Mouse (Mus musculus) forebrain, embryonic 14.5 days (tissue): ENCODE results near the gene Vopp1. TPM values are rescaled to one million over a fixed set of nuclear protein-coding genes. Genes with fewer than 3 reads are reported as not detected.
"Not testable (repeated sequence)": the region's sequence is repeated elsewhere in the genome, so short reads cannot be mapped to it uniquely, and the experiment has no call there.

Source experiments
- ATAC-seq: fragments of 200-750 bp; cut with Nextera tagmentation; 2 replicates; pipeline ENCODE4 v1.8.0; 2017; ENCODE audit warnings: mild to moderate bottlenecking, moderate library complexity
- DNase-seq: peaks from one replicate; pipeline ENCODE4 v3.0.0-alpha.2; 2015; ENCODE audit warnings: low spot score
- H3K27ac ChIP-seq: fragments of 300-500 bp; sonication (generic); 2 replicates; pipeline ENCODE4 v1.5.1; 2014; ENCODE audit warnings: low read depth, mild to moderate bottlenecking, control low read depth, low read length, moderate library complexity
- H3K27me3 ChIP-seq: fragments of 300-500 bp; sonication (generic); replicated peaks from 2 replicates; pipeline ENCODE4 v1.6.1; 2014; ENCODE audit warnings: low read length, control low read depth, mixed read lengths; ENCODE audit not compliant: control insufficient read depth, insufficient read depth
- H3K36me3 ChIP-seq: fragments of 300-500 bp; sonication (generic); 2 replicates; pipeline ENCODE4 v1.6.1; 2014; ENCODE audit warnings: low read length, control low read depth; ENCODE audit not compliant: control insufficient read depth, insufficient read depth
- H3K4me1 ChIP-seq: fragments of 300-500 bp; sonication (generic); 2 replicates; pipeline ENCODE4 v1.6.1; 2014; ENCODE audit warnings: antibody characterized with exemption, low read length, control low read depth; ENCODE audit not compliant: control insufficient read depth, insufficient read depth
- H3K4me2 ChIP-seq: fragments of 300-500 bp; sonication (generic); 2 replicates; pipeline ENCODE4 v1.6.1; 2014; ENCODE audit warnings: mild to moderate bottlenecking, control low read depth, low read length
- H3K4me3 ChIP-seq: fragments of 300-500 bp; sonication (generic); 2 replicates; pipeline ENCODE4 v1.5.1; 2014; ENCODE audit warnings: low read depth, low read length, control low read depth
- H3K9ac ChIP-seq: fragments of 300-500 bp; sonication (generic); 2 replicates; pipeline ENCODE4 v1.6.1; 2014; ENCODE audit warnings: mild to moderate bottlenecking, low read length, control low read depth, moderate library complexity
- H3K9me3 ChIP-seq: fragments of 300-500 bp; sonication (generic); replicated peaks from 2 replicates; pipeline ENCODE4 v1.6.1; 2016; ENCODE audit warnings: low read length, control low read depth, mixed read lengths; ENCODE audit not compliant: control insufficient read depth
- WGBS: fragments of 180-500 bp; shearing (Covaris S2); extraction: QIAGEN DNeasy Blood & Tissue Kit; methylation state at CpG from one replicate; pipeline ENCODE4 v1.1.7; 2014; 5-methylcytosine and 5-hydroxymethylcytosine counted together
- polyA plus RNA-seq: library from polyadenylated mRNA; unstranded; fragments of >200 nt; fragmentation: Nextera tagmentation; extraction: Ambion mirVana; gene quantifications from 2 replicates; pipeline ENCODE4 v1.2.1, GENCODE M21; 2014

Vopp1 gene
- 81.3 and 88.9 TPM in 2 replicates for polyA plus RNA-seq

DNA sequence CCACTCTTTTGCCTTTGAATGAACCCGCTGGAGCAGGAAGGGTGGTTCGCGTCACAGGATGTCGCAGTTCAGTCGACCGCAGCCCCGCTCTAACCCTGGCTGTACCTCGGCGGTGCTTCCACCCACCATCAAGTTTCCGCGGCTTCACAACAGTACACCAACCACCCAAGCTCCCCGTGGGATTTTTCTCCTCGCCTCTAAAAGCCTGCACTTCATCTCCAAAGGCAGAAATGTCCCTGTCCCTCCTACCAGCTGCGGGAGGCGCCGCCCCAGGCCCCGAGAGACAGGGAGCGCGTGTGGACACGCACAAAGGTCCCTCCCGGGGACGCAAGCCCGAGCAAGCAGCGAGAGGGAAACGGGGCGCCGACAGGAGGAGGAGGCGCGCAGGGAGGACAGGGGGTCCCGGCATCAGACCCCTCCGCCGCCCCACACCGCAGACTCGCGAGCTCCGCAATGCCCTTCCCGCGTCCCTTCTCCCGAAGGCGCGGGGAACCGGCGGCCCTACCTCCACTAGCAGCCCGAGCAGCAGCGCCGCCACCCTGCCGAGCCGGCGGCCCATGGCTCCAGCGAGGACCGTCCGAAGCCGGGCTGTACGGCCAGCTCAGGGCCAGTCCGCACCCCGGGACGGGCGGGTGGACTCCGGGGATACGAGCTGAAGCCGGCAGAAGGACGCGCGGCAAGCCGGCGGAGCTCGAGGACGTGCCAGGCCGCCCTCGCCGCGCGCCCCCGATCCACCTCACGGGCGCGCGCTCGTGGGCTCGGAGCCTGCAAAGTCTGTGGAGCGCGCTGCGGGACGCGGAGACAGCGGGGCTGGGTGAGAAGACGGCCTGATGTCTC is at the start of gene Vopp1:
TSS of gene Vopp1 (minus strand) at position 738 of the 837 bp plus-strand sequence.
- peak; percentile 92 for ATAC-seq
- H3K4me3 ChIP-seq = peak within 1 kb of the TSS; percentile 76
- no peaks in the 10 kb centered on the region for H3K36me3 ChIP-seq
- H3K9ac ChIP-seq = peak within 1 kb of the TSS; percentile 98
- peak within 1 kb of the TSS; percentile 71 for H3K4me2 ChIP-seq
- H3K27ac ChIP-seq = peak within 1 kb of the TSS; percentile 94
- H3K9me3 ChIP-seq = no peaks in the 10 kb centered on the region
- no peaks in the 10 kb centered on the region for H3K4me1 ChIP-seq
- under 1% methylated on average over 80 of the region's 87 CpGs for WGBS
- H3K27me3 ChIP-seq = no peaks in the 10 kb centered on the region
- DNase-seq = peak; percentile 86

DNA sequence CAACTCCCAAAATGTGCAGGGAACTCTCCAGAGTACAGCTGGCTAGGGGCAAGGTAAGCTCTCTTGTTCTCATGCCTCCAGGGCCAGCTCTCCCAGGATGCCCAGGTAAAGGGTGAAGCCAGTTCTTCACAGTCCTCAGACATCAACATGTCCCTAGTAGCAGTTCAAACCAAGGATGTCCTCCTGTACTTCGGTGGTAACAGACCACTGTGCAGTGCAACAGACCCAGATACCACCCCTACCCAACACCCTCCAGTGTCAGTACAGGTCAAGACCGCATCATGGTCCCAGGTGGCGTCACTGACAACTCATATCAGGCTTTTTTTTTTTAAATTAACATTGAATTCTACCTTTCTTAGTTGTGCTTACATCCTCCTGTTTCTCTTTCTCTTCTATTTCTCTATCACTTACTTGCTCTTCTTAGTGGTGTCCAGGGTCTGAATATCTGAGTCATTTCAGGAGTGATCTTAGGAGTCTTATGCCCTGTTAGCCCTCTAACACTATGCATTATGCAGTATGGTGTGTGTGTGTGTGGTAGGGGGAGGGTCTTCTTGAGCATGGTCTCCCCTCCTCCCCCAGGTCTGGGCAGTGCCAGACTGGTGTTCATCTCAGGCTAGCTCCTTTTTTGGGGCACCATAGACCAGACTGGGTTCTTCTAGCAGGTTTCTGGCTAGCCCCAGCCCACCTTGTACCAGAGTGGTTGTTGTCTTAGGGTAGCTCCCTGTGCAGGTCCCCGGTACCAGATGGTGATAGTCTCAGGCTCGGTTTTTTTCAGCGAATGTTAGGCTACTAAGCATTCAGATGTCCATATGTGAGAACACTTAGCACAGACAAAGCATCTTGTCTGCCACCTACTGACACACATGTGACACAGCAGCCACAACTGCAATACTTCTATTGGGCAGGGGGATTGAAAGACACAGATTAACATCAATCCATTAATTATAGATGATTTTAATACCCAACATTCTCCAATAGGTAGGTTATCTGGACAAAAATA is 34.4 kb upstream of the Vopp1 start:
- no peaks in the 10 kb centered on the region for H3K36me3 ChIP-seq
- H3K9ac ChIP-seq = no peak overlapping the region
- peak overlapping the region; percentile 26; the same call in 1 of the 2 replicates for H3K4me2 ChIP-seq
- no peaks in the 10 kb centered on the region for H3K27me3 ChIP-seq
- DNase-seq = peak; percentile 85
- ATAC-seq = peak; percentile 97
- no peaks in the 10 kb centered on the region for H3K9me3 ChIP-seq
- WGBS = 55% methylated on average over 6 of the region's 6 CpGs
- H3K4me3 ChIP-seq = no peak overlapping the region
- no peak overlapping the region for H3K27ac ChIP-seq
- no peaks in the 10 kb centered on the region for H3K4me1 ChIP-seq

DNA sequence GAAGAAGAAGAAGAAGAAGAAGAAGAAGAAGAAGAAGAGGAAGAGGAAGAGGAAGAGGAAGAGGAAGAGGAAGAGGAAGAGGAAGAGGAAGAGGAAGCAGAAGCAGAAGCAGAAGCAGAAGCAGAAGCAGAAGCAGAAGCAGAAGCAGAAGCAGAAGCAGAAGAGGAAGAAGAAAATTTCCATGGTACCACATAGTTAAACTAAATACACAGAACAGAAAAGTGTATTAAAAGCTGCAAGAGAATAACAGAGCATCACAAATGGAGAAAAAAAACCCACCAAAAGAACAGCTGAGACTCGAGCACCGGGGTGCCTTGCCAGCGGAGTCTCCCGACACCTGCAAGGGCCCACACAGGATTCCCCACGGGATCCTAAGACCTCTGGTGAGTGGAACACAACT is 26.2 kb upstream of the Vopp1 start:
- H3K4me3 ChIP-seq, H3K9ac ChIP-seq, H3K27ac ChIP-seq, H3K4me2 ChIP-seq, H3K9me3 ChIP-seq, H3K27me3 ChIP-seq, H3K4me1 ChIP-seq, DNase-seq, ATAC-seq, H3K36me3 ChIP-seq: not testable (repeated sequence)
- 89% methylated on average over 5 of the region's 5 CpGs for WGBS

DNA sequence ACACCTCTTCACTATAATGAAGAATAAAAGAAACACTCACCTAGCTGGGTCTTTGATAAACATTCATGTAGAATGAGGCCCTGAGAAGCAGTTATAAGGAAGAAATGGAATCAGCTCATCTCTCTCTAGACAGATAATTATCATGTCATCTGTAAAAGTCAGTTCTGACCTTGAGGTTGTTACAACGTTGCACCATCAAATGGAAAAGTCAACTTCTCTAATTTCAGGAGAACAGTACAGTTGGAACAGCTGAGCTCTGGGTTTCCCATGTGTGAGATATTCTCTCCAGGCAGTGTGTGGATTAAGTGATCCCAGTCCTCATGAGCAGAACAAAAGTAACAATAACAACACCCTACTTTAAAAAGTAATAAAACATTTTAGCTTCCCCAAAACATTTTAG is 25.3 kb upstream of the Vopp1 start, which contains the start of gene Vmn1r21:
TSS of gene Vmn1r21 (minus strand) at position 58 of the 400 bp plus-strand sequence.
- H3K4me1 ChIP-seq = no peaks in the 10 kb centered on the region
- H3K27ac ChIP-seq = no peak within 1 kb of the TSS
- no peak within 1 kb of the TSS for H3K4me3 ChIP-seq
- H3K9me3 ChIP-seq = no peaks in the 10 kb centered on the region
- no peak for ATAC-seq
- DNase-seq = no peak
- H3K36me3 ChIP-seq = no peaks in the 10 kb centered on the region
- H3K27me3 ChIP-seq = no peaks in the 10 kb centered on the region
- 82% methylated on average over 1 of the region's 1 CpGs for WGBS
- no peak within 1 kb of the TSS for H3K4me2 ChIP-seq
- no peak within 1 kb of the TSS for H3K9ac ChIP-seq

DNA sequence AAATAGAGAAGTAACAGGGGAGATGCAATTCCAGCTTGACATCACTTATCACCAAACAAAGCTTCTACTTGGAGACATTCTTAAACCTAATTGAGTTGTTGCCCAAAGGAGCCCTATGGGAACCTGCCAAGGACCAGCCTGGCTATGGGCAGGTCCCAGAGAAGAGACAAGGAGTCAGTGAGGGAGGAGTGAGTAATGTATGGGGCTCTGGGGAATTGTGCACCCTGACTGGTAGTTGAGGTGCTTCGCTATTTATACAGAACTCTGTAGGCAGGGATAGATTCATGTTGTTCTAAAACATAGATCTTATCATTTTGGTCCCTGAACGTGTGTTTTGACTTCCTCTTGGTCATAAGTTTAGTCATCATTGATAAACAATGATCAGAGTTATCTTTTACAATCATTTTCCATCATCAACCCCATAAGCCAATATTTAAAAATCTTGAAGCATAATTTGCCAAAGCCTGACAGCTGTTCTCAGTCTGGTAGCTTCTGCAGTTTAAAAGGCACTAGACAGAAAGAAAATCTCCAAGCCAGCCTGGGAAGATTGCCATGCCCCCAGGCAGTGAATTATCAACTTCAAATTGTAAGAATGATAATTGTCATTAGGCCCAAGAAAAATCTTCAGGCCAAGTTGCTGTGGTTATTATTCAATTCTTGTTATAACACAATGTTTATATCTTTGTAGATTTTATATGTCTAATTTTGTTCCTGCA is 14.9 kb upstream of the Vopp1 start:
- Histone ChIP-seq H3K36me3 (no peaks in the 10 kb centered on the region), H3K9ac (no peak overlapping the region), H3K27ac (no peak overlapping the region), H3K27me3 (no peaks in the 10 kb centered on the region), H3K4me2 (no peak overlapping the region), H3K9me3 (no peaks in the 10 kb centered on the region), H3K4me1 (no peaks in the 10 kb centered on the region), H3K4me3 (no peak overlapping the region)
- ATAC-seq = peak; percentile 66; the same call in 1 of the 2 replicates
- DNase-seq = peak; percentile 79
- WGBS = 74% methylated on average over 2 of the region's 2 CpGs

DNA sequence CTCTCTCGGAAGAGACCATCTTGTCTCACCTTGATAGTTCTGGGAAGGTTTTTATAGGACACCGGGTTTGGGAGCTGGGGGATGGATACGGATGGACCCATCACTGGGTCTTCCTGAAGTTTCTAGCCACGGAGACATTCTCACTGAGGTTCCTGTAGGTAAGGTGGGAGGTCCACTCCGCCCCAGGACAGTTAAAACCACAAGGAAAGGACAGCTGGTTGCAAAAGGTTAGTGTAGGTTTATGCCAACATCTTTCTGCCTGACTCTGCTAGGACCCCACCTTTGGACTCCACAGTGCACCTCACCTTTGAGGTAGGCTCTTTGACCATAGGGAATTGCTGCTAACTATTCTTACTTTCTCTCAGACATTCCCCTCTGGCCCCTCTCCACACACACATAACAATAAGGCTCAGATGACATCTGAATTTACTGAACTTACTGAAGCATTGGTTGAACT is 328 bp upstream of the Vopp1 start:
- Histone ChIP-seq H3K4me1 (no peaks in the 10 kb centered on the region), H3K27me3 (no peaks in the 10 kb centered on the region), H3K4me2 (peak overlapping the region; percentile 71), H3K36me3 (no peaks in the 10 kb centered on the region), H3K9me3 (no peaks in the 10 kb centered on the region), H3K4me3 (peak overlapping the region; percentile 76), H3K27ac (no peak overlapping the region), H3K9ac (peak overlapping the region; percentile 98)
- 4% methylated on average over 5 of the region's 5 CpGs for WGBS
- ATAC-seq (peak; percentile 8), DNase-seq (no peak)

DNA sequence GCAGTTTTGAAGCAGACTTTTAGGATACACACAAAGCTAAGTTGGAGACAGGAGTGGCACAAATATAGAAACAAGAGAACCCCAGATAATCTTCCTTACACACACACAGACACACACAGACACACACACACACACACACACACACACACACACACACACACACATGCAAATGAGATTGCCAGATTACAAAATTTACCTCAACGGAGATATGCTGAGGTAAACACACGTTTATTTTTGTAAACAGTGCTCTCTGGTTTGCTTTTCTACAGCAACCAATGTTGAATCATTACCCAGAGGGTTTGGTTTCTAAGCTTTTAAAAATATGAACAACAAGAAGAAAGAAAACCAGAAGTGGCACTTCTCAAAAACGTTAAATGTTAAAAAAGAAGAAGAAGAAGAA is 1.5 kb downstream of the Vopp1 start:
- no peaks in the 10 kb centered on the region for H3K27me3 ChIP-seq
- no peak overlapping the region for H3K9ac ChIP-seq
- 27% methylated on average over 3 of the region's 3 CpGs for whole genome bisulfite sequencing
- no peak overlapping the region for H3K27ac ChIP-seq
- H3K4me1 ChIP-seq = no peaks in the 10 kb centered on the region
- no peak overlapping the region for H3K4me3 ChIP-seq
- peak; percentile 2 for DNase-seq
- H3K9me3 ChIP-seq = no peaks in the 10 kb centered on the region
- H3K4me2 ChIP-seq = peak overlapping the region; percentile 71
- ATAC-seq = no peak
- no peaks in the 10 kb centered on the region for H3K36me3 ChIP-seq

DNA sequence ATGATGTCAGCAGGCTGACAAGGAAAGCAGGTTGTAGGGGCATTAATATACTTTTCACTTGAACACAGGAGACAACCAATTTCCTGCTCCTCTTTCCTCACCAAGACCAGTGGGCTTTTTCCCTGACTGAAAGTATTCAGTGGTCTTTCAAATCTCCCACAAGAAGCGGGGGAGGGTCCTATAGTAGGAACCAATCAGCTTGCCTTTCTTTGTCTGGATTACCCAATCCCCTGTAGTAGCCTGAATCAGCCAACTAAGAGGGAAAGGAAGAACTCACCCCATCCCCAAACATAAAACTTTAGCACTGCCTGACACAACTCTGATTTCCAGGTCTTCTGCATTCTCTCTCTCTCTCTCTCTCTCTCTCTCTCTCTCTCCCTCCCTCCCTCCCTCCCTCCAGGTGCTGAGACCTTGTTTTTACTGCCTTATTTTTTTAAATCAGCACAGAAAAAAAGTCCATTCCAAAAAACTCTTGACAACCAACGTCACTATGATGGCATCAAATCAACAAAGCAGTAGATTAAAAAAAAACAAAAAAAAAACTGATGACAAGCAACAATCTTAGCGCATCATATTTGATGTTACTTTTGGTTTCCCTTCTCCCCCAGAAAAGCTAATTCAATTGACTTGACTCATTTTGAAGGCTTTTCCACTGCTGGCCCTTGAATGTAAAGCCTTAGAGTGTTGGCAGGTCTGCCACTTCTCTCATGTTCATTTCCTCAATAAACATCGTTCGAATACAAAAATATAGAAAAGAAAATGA is 2.1 kb downstream of the Vopp1 start:
- peak; percentile 85 for DNase-seq
- H3K9me3 ChIP-seq = no peaks in the 10 kb centered on the region
- 56% methylated on average over 5 of the region's 5 CpGs for WGBS
- ATAC-seq = peak; percentile 73
- no peak overlapping the region for H3K4me3 ChIP-seq
- H3K4me1 ChIP-seq = no peaks in the 10 kb centered on the region
- no peak overlapping the region for H3K9ac ChIP-seq
- no peaks in the 10 kb centered on the region for H3K27me3 ChIP-seq
- H3K4me2 ChIP-seq = peak overlapping the region; percentile 71
- no peak overlapping the region for H3K27ac ChIP-seq
- no peaks in the 10 kb centered on the region for H3K36me3 ChIP-seq
